Mouse (Mus musculus): ENCODE measurements at regions not wholly inside any gene's neighbourhood (a gene's known extent, or its start where the extent isn't known, plus 50 kb on each side); places are given as distances from the start of the nearest gene placed in this dataset.

DNA sequence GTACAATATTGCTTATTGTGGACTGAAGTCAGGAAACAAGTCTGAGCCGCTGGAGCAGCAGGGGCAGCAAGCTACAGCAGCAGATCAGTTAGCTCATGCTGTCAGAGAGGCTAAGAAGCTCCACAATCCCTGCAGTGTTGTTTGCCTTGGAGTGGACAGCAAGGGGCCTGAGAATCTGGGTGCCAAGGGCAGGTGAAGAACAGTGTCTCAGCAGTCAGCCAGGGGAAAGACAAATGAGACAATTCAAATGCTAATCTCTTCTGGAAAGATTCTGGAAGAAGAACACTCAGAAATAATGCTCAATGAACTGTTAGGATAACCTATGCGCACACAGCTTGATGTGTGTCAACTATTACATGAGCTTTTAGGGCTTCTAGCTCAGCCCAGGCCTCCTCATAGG, 315.5 kb upstream of the Nrp1 start:
- no peak for DNase-seq (ENCODE audit: low read depth, low spot score)

DNA sequence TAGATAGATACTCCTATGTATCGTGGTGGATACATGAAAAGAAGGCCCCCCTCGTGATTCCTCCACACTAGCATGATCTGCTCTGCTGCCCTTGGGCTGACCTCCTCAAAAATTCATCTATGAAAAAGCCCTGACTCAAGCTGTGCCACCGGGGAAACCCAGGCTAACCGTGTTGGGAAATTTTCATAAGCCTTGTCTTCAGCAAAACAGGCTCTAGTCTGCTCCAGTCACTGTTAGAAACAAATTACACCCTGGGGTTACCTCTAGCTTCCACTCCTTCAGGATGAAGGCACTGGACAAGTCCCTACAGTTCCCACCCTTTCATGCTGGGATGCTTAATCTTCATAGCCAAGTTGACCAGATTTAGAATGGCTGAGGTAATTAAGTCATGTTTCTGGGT, 315.0 kb upstream of the Nrp1 start:
- DNase-seq (ENCODE audit: low read depth, low spot score), result no peak

DNA sequence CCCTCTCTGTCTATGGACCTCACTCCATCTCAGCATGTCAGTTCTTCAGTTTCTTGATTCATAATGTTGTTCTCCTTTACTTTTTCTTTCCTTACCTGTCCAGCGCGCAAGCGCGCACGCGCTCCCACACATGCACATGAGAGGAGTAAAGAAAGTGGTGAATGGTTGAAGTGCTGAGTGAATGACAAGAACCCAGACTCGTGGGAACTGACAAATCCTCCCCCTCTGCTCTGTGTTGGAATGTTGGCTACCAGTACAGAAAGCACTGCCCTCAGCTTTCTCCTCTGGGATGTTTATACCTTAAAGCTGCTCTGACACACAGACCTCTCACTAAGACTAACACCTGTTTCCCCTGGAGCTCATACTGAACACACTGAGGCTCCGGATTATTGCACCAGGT, 302.2 kb upstream of the Nrp1 start:
- no peak for DNase-seq (ENCODE audit: low read depth, low spot score)

DNA sequence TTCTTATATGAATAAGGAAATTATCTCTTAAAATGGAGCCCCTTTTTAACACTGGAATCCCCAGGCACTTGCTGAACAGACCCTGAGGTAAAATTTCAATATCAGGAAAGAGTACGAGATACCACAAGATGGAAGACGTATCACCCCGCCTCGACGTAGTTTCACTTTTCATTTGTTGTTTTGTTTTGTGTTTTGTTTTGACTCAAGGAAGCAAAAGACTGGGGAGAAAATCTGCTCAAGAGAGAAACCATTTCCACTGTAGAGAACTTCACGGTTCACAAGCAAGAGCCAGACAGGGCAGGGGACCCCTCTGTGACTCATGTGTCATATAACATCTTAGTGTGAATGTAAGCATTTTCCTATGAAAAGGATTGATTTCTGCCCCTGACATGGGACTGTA, 300.6 kb upstream of the Nrp1 start:
- DNase-seq (ENCODE audit: low read depth, low spot score), result peak; percentile 72

DNA sequence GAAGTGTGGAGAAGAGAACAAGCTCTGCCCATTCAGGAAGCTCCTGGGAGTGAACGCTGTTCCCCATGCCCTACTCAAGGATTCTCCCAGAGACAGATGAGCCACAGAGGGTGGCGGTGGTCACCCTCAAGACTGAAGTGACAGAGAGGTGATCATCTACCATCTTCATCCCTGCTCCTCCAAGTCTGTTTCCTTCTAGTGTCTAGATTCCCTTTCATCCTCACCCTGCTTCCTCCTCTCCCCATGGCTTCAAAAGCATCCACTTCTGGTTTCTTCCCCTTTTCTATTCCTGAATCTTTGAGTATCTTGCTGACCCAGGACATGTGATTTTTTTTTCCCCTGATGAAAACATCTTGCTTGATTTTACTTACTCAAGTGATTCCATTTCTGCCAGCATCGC, 298.6 kb upstream of the Nrp1 start:
- no peak for DNase-seq (ENCODE audit: low read depth, low spot score)

DNA sequence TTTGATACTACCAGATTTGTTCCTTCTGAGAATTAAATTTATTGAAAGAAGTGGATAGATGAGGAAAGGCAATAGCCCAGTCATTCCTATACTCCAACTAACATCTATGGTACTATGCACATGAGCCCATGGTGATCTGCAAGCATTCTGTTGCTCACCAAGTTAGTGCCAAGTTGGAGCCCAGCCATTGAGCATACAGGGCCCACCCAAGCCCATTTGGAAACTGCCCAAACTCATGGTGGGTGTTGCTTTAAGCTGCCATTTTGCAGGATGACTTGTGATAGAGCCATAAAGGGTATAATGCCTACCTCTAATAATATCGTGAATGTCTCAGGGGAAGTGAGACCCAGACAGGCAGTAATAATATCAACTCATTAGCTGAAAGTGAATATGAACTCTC, 294.2 kb upstream of the Nrp1 start:
- peak; percentile 24 for DNase-seq (ENCODE audit: low read depth, low spot score)

DNA sequence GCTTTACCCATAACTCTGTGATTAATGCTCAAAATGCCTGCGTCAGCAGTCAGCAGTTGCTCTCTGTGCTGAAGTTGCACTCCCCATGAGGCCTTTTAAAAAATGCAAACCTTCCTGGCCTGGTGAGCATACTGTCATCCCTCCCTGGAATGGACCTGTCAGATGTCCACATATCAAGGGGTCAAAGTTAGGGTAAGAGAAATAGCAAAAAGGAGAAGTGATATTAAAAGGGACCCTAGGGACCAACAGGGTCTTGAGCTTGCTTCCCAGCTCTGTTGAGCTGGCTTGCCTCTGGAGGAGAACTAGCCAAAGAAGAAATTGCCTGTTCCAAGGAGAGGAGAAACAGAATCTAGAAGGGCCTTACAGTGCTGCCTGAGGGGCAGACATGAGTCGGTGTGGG, 293.3 kb upstream of the Nrp1 start:
- DNase-seq (ENCODE audit: low read depth, low spot score), result peak; percentile 41

DNA sequence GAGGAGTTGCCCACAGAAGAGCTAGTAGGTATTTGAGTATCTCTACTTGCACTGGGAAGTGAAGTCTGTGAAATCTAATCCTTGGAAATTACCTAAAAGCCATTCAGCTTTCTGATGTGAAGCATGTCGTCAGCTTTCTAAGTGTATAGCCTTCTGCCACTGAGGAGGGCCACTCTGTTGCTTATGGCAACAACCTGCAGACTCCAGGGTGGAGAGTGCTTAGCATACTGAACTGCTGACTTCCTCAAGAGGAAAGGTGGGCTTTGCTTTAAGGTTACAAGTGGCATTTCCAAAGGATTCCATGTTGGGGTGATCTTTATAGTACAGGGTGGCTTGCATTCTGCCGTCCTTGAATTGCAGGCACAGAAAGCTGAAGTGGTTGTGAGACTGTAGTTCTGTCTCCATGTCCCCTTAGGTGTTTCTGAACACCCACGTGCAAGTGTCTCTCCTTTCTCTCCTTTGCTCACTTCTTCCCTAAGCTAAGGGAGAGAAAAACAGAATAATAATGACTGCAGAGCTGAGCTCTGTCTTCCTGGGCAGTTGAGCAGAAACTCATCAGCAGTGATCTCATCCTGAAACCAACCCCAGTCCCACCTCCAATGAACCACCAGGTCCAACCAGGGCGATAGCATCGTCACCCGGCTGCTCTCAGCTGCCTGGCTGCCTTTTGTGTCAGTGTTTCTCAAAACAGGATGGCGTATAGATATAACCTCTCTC, 292.3 kb upstream of the Nrp1 start:
- peak; percentile 43 for DNase-seq (ENCODE audit: low read depth, low spot score)

DNA sequence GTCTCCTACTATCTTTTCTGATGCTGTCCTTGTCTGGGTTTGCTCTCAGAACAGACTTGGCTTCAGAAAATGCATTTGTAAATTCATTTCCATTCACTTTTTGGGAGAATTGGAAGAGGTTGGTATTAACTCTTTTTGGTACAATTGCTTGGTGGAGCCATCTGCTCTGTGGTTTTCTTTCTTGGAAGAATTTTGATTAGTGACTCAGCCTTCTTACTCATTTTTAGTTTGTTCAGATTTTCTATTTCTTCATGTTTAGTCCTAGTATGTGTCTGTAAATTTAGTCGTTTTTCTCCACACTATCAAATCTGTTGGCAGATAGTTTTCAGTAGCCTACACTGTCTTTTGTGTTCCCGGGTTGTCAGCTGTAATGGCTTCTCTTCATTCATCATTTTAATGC, 288.7 kb upstream of the Nrp1 start:
- no peak for DNase-seq (ENCODE audit: low read depth, low spot score)

DNA sequence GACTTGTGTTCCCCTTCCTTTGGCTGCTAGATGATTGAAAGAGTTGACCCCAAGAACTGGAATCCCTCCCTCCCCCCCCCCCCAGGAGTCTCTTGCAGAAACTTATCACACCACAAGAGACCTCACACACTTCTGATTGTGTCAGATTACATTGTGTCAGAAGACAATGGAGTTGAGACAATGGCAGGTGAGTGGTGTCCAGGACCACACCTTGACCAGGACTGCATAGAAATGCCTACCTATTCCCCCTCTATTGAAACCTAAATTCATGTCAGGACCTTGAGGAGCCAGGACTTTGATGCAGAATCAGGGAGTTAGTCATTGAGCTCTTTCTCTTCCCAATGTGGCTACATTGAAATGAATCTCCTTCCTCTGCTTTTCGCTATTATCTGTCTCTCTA, 282.8 kb upstream of the Nrp1 start:
- DNase-seq (ENCODE audit: low read depth, low spot score), result no peak

DNA sequence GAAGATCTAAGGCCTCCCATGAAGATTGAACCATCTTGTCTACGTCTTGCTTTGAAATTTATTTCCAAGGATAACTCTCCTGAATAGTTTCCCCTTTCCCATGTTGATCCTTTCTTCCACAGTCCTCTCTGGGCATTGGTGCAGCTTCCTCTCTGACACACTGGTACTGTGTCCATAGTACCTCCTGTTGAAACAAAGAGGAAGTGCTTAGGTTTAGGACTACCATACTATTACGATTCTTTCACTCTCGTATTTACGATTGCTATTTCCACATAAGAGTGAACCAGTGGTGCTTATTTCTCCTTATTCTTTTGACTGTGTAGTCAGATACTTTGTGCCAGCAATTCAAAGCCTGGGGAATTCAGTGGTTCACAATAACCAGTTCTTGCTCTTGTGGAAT, 282.2 kb upstream of the Nrp1 start:
- no peak for DNase-seq (ENCODE audit: low read depth, low spot score)

DNA sequence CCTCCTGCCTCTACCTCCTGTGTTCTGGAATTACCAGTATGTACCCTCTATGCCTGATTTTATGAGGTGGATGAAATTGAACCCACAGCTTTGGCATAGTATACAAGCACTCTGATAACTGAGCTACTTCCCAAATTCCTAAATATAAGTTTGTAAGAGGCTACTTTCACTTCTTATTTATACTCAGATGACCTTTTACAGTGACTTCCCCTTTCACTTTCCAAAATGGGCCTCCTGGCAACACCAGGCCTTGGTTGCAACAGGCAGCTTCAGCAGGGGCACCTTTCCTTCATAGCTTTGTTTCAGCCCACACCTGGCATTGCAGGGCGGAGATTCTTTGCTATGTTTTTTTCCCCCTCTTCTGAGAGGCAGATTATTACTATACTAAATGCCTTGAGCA, 279.7 kb upstream of the Nrp1 start:
- peak; percentile 91 for DNase-seq (ENCODE audit: low read depth, low spot score)

DNA sequence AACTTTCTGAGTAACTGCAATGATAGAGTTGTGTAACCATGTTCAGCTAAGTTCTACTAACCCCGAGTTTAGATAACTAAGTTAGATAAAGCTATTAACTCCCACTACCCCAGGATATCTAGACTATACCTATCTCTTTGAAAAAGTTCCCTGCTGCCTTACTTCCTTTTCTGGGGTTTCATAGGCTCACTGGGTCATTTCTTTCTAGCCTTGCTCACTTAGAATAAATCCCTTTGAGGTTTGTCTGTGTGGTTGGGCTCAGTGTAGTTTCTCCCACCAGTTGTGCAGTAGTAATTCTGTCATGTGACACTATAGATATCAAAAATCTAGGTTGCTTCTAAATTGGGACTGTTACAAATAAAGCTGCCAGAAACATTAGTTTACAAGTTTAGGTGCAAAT, 272.6 kb upstream of the Nrp1 start:
- peak; percentile 29 for DNase-seq (ENCODE audit: low read depth, low spot score)

DNA sequence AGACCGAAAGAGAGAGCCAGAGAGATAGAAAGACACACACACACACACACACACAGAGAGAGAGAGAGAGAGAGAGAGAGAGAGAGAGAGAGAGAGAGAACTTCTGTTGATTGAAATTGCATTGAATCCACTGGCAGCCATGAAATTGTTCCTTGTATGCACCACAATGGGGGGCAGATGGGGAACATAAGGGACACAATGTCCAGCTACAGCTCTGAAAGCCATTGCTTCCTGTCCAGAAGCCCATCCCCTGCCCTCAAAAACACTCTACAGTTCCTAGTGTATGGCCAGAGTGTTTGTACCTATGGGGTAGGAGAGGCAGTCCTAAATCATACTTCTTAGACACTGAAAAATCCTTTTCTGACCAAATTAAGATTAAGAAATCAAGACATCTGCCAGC, 270.9 kb upstream of the Nrp1 start:
- DNase-seq (ENCODE audit: low read depth, low spot score), result no peak

DNA sequence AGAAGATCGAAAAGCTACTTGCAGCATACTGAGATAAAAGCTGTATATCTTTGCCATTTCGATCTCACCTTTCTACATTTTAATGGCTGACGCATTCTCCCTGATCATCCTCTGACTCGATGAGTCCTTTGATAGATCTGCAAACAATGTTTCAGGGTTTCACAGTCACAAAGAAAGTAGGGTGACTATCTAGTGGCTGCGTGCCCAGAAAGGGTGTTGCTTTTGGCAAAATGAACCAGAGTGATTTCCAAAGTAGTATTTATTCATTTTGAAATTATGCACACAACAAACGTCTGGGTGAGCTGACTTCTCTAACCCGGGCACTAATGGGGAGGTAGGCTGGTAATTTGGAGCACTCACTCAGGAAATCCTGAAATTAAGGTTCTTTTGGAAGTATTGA, 265.6 kb upstream of the Nrp1 start:
- DNase-seq (ENCODE audit: low read depth, low spot score), result no peak

DNA sequence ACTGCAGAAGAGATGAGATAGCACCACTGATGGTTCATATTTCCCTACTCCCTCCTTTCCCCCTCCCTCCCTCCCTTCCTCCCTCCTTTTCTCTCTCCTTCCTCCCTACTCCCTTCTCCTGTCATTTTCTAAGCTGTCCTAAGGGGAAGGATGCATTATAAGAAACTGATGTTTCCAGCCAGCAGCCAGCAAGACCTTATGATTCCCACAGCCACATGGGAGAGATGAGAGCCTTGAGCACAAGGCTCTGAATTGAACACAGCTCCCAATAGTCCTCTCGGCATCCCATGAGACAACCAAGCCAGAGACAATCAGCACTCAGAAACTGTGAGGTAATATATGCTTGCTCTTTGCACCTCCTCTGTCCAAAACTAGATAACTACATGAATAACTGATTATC, 263.0 kb upstream of the Nrp1 start:
- DNase-seq (ENCODE audit: low read depth, low spot score), result no peak

DNA sequence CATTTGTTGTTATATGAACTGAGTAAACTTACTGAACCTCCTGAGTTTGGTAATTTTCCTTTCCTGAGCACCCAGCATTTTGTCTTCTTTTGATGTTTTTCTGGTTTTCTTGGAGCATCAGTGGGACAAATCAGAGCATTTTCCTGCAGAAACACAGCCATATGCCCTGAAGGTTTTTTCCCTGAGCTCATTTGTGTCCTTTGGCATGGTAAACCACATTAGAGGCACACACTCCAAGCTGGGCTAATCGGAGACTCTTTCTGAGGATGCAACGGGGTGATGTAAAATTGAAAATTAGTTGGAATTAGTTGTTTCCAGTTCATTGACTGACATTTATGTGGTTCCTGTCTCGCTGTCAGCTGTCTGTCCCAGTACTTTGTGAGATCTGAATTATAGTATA, 260.8 kb upstream of the Nrp1 start:
- no peak for DNase-seq (ENCODE audit: low read depth, low spot score)

DNA sequence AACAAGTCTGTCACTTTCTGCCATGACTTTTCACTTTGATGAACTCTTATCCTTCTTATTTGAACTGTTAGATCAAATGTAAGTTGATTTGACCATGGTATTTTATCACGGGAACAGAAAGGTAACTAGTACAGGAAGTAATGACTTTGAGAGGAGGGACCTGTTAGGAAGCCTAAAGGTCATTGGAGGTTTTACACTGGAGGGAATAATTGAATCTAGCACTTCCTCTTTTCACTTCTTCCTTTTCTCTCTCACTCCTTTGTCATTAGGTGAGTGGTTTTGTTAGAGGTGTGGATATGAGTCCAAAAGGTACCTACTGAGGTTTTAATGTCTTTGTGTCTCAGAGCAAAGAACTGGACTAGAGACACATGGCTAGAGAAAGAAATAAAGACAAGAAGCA, 255.0 kb upstream of the Nrp1 start:
- peak; percentile 54 for DNase-seq (ENCODE audit: low read depth, low spot score)

DNA sequence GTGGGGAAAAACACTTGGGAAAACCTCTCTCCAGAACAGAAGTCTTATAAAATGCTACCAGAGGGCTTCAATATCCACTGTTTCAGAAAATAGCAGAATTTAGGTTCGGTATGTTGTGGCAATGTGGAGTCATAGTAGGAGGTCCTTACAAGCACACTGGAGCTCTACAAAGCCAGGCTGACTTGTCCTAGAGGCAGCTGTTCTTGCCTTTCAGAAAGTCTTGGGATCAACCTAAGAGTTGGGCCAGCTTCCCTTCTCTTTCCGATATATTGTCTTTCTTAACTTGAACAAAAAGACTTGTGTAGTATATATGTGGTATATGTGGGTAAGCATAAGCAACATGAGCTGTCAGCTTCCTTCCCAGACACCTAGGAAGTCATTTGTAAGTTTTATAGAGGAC, 251.8 kb upstream of the Nrp1 start:
- no peak for DNase-seq (ENCODE audit: low read depth, low spot score)

DNA sequence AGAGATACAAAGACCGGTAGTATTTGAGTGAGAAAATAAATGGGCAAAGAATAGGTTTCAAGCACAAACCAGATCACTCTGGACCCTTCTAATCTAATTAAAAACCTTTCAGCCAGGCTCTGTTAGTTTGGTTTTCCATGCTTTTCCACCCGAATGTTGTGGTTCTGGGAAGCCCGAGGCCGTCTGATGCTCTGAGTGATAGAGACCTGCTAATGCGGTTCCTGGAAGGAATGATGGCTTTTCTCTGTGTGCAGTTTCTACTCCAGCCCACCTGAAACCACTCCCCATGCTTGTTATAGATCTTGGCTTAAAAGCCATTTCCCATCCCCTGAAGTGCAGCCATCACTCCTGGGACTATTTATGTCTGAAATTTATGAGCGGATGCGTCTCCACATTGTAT, 251.4 kb upstream of the Nrp1 start:
- DNase-seq (ENCODE audit: low read depth, low spot score), result no peak

DNA sequence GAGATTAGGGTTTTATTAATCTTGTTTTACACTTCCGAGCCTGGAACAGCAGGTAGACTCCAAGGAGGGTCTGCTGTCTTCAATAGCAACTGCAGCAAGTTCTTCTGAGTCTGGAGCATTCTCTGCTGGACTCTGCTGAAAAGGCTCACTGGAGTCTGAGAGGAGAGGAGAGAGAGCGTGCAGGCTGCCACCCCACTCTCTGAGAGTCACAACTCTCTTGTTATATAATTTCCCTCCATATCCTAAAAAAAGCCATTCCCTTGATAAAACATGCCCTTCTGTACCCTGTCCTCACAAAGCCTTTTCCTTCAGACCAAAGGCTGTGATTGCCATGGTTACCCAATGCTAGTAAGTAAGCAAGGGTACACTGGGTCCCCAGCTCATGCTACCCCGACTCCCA, 249.4 kb upstream of the Nrp1 start:
- no peak for DNase-seq (ENCODE audit: low read depth, low spot score)

DNA sequence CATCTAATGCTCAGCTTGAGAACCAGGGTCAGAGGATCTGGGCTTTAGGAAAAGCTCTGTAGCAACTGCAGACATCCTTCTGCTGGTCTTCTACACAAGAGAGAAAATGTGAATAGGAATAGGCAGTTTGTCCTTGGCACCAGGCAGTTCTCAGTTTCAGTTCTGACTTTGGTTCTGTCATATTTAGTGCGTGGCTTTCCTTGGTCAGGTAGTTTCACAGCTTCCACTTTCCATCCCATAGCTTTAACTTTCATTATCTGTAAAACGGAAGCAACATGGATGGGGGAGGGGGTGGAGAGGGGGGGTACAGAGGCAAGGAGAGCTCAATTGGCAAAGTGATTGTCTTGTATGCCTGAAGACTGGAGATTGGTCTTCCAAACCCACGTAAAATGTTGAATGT, 247.3 kb upstream of the Nrp1 start:
- DNase-seq (ENCODE audit: low read depth, low spot score), result peak; percentile 53

DNA sequence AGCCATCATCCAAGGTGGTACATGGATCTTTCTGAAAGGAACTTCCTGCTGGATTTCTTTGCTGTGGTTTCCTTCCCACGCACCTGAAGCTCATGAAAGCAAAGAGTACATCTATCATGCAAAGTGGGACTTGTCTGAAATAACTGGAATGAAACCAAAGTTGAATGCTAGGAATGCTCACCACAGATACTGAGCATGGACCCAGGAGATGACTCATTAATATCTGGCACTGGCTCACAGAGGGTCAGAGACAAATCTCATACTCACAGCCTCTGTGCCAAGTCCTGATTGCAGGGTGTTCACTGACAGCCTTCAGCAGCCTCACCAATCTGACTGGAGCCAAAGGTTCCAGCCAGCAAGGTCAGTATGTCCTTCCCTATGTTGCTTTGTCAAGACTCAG, 245.3 kb upstream of the Nrp1 start:
- no peak for DNase-seq (ENCODE audit: low read depth, low spot score)

DNA sequence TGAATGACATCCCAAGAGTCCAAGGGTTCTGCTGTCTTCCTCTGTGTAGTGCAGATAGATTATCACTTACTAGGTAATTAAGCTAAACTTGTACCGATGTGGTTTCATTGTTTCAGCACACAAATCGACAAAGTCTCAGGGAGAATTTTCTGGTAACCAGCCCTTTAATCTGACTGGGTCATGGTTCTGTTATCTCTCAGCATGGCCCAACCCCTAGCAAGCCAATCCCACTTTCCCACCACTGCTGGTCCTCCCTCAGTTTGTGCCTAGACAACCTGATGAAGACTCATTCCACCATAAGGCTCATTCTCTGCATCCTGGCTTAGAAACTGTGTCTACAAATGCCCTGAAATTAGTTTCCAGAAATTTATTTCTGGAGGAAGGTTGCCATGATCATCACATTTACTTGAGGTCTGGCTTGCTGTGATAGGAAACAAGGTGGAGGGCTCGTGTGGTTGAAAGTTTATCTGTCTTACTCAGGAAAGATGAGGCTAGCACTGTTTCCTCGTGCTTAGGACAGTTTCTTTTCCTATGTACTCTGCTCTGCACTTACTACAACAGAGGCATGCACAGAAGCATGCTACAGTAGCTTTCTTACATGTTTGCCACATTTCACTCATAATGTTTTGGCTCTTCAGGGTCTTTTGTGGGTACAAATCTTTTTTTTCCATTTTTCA, 217.0 kb upstream of the Nrp1 start:
- DNase-seq (ENCODE audit: low read depth, low spot score), result no peak
